Mouse (Mus musculus) testis, adult 2 months (tissue): Measurements from ENCODE around the gene Rps28.

ENCODE experiments used
- CTCF ChIP-seq: fragments of 200-500 bp; IDR thresholded peaks from 2 replicates; pipeline ENCODE4 v1.5.1; 2012; ENCODE audit warnings: low read depth, mild to moderate bottlenecking, inconsistent platforms, low read length, moderate library complexity; ENCODE audit not compliant: control insufficient read depth, insufficient read depth, insufficient replicate concordance
- POLR2A ChIP-seq: fragments of 200-500 bp; IDR thresholded peaks from 2 replicates; pipeline ENCODE4 v1.6.1; 2012; ENCODE audit warnings: low read depth, mild to moderate bottlenecking, inconsistent platforms, low read length, moderate library complexity; ENCODE audit not compliant: control insufficient read depth

DNA sequence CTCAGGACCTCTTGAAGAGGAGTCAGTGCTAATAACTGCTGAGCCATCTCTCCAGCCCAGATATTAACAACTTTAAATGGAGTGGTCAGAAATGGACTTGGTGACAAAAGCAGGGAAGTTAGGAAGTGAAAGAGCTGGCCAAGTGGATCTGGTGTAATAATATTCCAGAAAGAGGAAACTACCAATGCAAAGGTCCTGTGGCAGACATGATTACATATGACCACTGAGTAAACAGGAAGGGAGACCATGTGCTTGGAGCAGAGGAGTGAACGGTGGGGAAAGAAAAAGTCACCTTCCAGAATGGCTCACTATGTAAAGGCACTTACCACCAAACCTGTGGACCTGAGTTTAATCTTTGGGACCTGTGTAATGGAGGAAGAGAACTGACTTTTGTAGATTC is 25.1 kb downstream of the Rps28 start:
- TF ChIP-seq CTCF (no peak), POLR2A (no peak)
